Mouse (Mus musculus): ENCODE results near the gene Fxyd7.

The Fxyd7 gene

GRCm38 (mm10) chr7:31042431-31042910, 8.8 kb downstream of the Fxyd7 start, which contains the start of gene Fxyd5:
Gene Fxyd5, minus strand, starts transcription at chr7:31042481.
- POLR2A ChIA-PET, result interaction anchor here in 2 of 4 experiments (1.1 to 1.5 kb wide), 2 partner anchors 9 to 11 kb away, joined by 3 to 5 read pairs; no protein-coding TSS in a partner anchor

GRCm38 (mm10) chr7:31041662-31042315, 9.5 kb downstream of the Fxyd7 start:
- CTCF ChIA-PET, result interaction anchor here (0.5 to 2.0 kb wide), 15 partner anchors 9 to 951 kb away, joined by 3 to 12 read pairs (median 4); no protein-coding TSS in a partner anchor
- POLR2A ChIA-PET, result interaction anchor here in 3 of 4 experiments (0.7 to 1.5 kb wide), 7 partner anchors 9 to 596 kb away, joined by 3 to 5 read pairs (median 3); partner anchors contain the start of gene Gramd1a (in 1 of the 3)

More at GRCm38 (mm10) chr7:31042431-31042910, 8.8 kb downstream of the Fxyd7 start, which contains the start of gene Fxyd5:
- CTCF ChIA-PET, result interaction anchor here (0.5 to 1.5 kb wide), 7 partner anchors 11 to 67 kb away, joined by 3 to 12 read pairs (median 4); no protein-coding TSS in a partner anchor

GRCm38 (mm10) chr7:31041023-31041407, 10.3 kb downstream of the Fxyd7 start:
- ChIA-PET POLR2A (interaction anchor here in 2 of 4 experiments (0.7 to 1.5 kb wide), 5 partner anchors 12 to 254 kb away, joined by 3 to 5 read pairs (median 3); partner anchors contain the start of gene Gramd1a (in 1 of the 2)), CTCF (interaction anchor here in 3 of 4 experiments (0.5 to 2.0 kb wide), 7 partner anchors 10 to 263 kb away, joined by 3 to 7 read pairs (median 5); no protein-coding TSS in a partner anchor)

GRCm38 (mm10) chr7:31040281-31041022, 10.8 kb downstream of the Fxyd7 start:
- POLR2A ChIA-PET, result interaction anchor here in 2 of 4 experiments (0.6 to 0.9 kb wide), 2 partner anchors 13 to 86 kb away, joined by 3 to 6 read pairs; no protein-coding TSS in a partner anchor
- CTCF ChIA-PET, result interaction anchor here in 2 of 4 experiments (1.2 to 2.0 kb wide), 3 partner anchors 12 to 64 kb away, joined by 3 to 7 read pairs (median 4); no protein-coding TSS in a partner anchor

GRCm38 (mm10) chr7:31039011-31039410, 12.3 kb downstream of the Fxyd7 start:
- POLR2A ChIA-PET, result interaction anchor here in 1 of 4 experiments (1.0 kb wide), 1 partner anchor 253 kb away, joined by 3 read pairs; no protein-coding TSS in a partner anchor
- CTCF ChIA-PET, result interaction anchor here in 1 of 4 experiments (0.8 kb wide), 1 partner anchor 135 kb away, joined by 3 read pairs; no protein-coding TSS in a partner anchor

- CTCF ChIA-PET, result interaction anchor here in 2 of 4 experiments (0.6 to 1.4 kb wide), 5 partner anchors 9 to 232 kb away, joined by 4 to 8 read pairs (median 5); partner anchors contain the start of gene Lgi4 (in 1 of the 2)
- POLR2A ChIA-PET, result interaction anchor here in 3 of 4 experiments (0.6 to 1.8 kb wide), 9 partner anchors 9 to 306 kb away, joined by 3 to 5 read pairs (median 4); partner anchors contain the start of gene Ffar1 (in 1 of the 3)
These were observed 13.6 kb downstream of the Fxyd7 start for GRCm38 (mm10) chr7:31037675-31038074.

GRCm38 (mm10) chr7:31036917-31037316, 14.3 kb downstream of the Fxyd7 start:
- CTCF ChIA-PET, result interaction anchor here in 2 of 4 experiments (0.6 to 1.4 kb wide), 9 partner anchors 8 to 231 kb away, joined by 3 to 8 read pairs (median 5); partner anchors contain the start of genes Gramd1a (in 1 of the 2) and Lgi4 (in 1 of the 2)
- POLR2A ChIA-PET, result interaction anchor here in 2 of 4 experiments (0.6 to 1.8 kb wide), 14 partner anchors 10 to 757 kb away, joined by 3 to 5 read pairs (median 4); partner anchors contain the start of genes Ffar1 (in 1 of the 2), Thap8 (in 1 of the 2), Usf2 (in 1 of the 2) and Wdr62 (in 1 of the 2)

GRCm38 (mm10) chr7:31035291-31035690, 16.0 kb downstream of the Fxyd7 start:
- ChIA-PET CTCF (interaction anchor here in 3 of 4 experiments (0.6 to 1.8 kb wide), 5 partner anchors 13 to 520 kb away, joined by 3 to 5 read pairs (median 3); no protein-coding TSS in a partner anchor), POLR2A (no interaction called here)

GRCm38 (mm10) chr7:31034789-31035188, 16.5 kb downstream of the Fxyd7 start:
- POLR2A ChIA-PET, result interaction anchor here in 1 of 4 experiments (0.6 kb wide), 1 partner anchor 78 kb away, joined by 3 read pairs; no protein-coding TSS in a partner anchor
- CTCF ChIA-PET, result interaction anchor here (0.6 to 1.8 kb wide), 6 partner anchors 13 to 519 kb away, joined by 3 to 5 read pairs (median 3); no protein-coding TSS in a partner anchor

GRCm38 (mm10) chr7:31033409-31034165, 17.7 kb downstream of the Fxyd7 start:
- POLR2A ChIA-PET, result interaction anchor here in 2 of 4 experiments (0.7 to 1.0 kb wide), 2 partner anchors 9 to 246 kb away, joined by 3 read pairs; partner anchors contain the start of genes Fxyd5 (in 1 of the 2) and Krtdap (in 1 of the 2)
- CTCF ChIA-PET, result interaction anchor here (0.5 to 1.8 kb wide), 6 partner anchors 12 to 558 kb away, joined by 3 to 5 read pairs (median 4); no protein-coding TSS in a partner anchor

- CTCF ChIA-PET, result interaction anchor here in 1 of 4 experiments (1.0 to 1.2 kb wide), 2 partner anchors 66 to 145 kb away, joined by 3 to 5 read pairs; no protein-coding TSS in a partner anchor
- POLR2A ChIA-PET, result no interaction called here
These were observed 19.5 kb downstream of the Fxyd7 start for GRCm38 (mm10) chr7:31031731-31032130.

GRCm38 (mm10) chr7:31030717-31031116, 20.6 kb downstream of the Fxyd7 start:
- ChIA-PET POLR2A (no interaction called here), CTCF (interaction anchor here in 1 of 4 experiments (0.5 kb wide), 1 partner anchor 22 kb away, joined by 4 read pairs; no protein-coding TSS in a partner anchor)

- CTCF ChIA-PET, result interaction anchor here in 2 of 4 experiments (0.6 to 1.0 kb wide), 3 partner anchors 9 to 360 kb away, joined by 3 to 5 read pairs (median 4); no protein-coding TSS in a partner anchor
- POLR2A ChIA-PET, result interaction anchor here in 2 of 4 experiments (0.6 to 1.0 kb wide), 2 partner anchors 9 to 40 kb away, joined by 3 to 4 read pairs; no protein-coding TSS in a partner anchor
These were observed 22.7 kb downstream of the Fxyd7 start for GRCm38 (mm10) chr7:31028609-31029008.

GRCm38 (mm10) chr7:31017104-31017901, 34.0 kb downstream of the Fxyd7 start:
- ChIA-PET POLR2A (no interaction called here), CTCF (interaction anchor here in 3 of 4 experiments (0.6 to 1.0 kb wide), 4 partner anchors 25 to 251 kb away, joined by 3 to 8 read pairs (median 4); partner anchors contain the start of gene Fxyd5 (in 1 of the 3))

GRCm38 (mm10) chr7:31012971-31013370, 38.3 kb downstream of the Fxyd7 start:
- ChIA-PET CTCF (no interaction called here), POLR2A (no interaction called here)

GRCm38 (mm10) chr7:31008889-31009288, 42.4 kb downstream of the Fxyd7 start:
- CTCF ChIA-PET, result interaction anchor here in 1 of 4 experiments (1.1 to 1.2 kb wide), 2 partner anchors 12 to 69 kb away, joined by 3 read pairs; no protein-coding TSS in a partner anchor
- POLR2A ChIA-PET, result no interaction called here
